Mouse (Mus musculus) liver, embryonic 13.5 days (tissue): ENCODE results near the gene Sergef. TPM values are rescaled to one million over a fixed set of nuclear protein-coding genes. Genes with fewer than 3 reads are reported as not detected.
A peak's percentile ranks its signal among the peaks of the same experiment; 100 is the strongest.

Experiments
- ATAC-seq: fragments of 200-750 bp; cut with Nextera tagmentation; 2 replicates; pipeline ENCODE4 v1.8.0; 2017; ENCODE audit warnings: low read depth, mild to moderate bottlenecking, moderate number of reproducible peaks, moderate library complexity
- DNase-seq: peaks from one replicate; pipeline ENCODE4 v3.0.0; 2022
- H3K27ac ChIP-seq: fragments of 300-500 bp; sonication (generic); 2 replicates; pipeline ENCODE4 v1.5.1; 2015; ENCODE audit warnings: moderate library complexity, mild to moderate bottlenecking, inconsistent platforms
- H3K27me3 ChIP-seq: fragments of 300-500 bp; sonication (generic); 2 replicates; pipeline ENCODE4 v1.6.1; 2015; ENCODE audit warnings: mild to moderate bottlenecking, inconsistent platforms
- H3K36me3 ChIP-seq: fragments of 300-500 bp; sonication (generic); 2 replicates; pipeline ENCODE4 v1.6.1; 2015; ENCODE audit warnings: mild to moderate bottlenecking, inconsistent platforms
- H3K4me1 ChIP-seq: fragments of 300-500 bp; sonication (generic); replicated peaks from 2 replicates; pipeline ENCODE4 v1.6.1; 2015; ENCODE audit warnings: inconsistent platforms
- H3K4me2 ChIP-seq: fragments of 300-500 bp; sonication (generic); 2 replicates; pipeline ENCODE4 v1.6.1; 2015; ENCODE audit warnings: inconsistent platforms, mild to moderate bottlenecking, moderate library complexity
- H3K4me3 ChIP-seq: fragments of 300-500 bp; sonication (generic); replicated peaks from 2 replicates; pipeline ENCODE4 v1.5.1; 2015; ENCODE audit warnings: mild to moderate bottlenecking, inconsistent platforms
- H3K9ac ChIP-seq: fragments of 300-500 bp; sonication (generic); 2 replicates; pipeline ENCODE4 v1.6.1; 2015; ENCODE audit warnings: mild to moderate bottlenecking, inconsistent platforms
- H3K9me3 ChIP-seq: fragments of 300-500 bp; sonication (generic); replicated peaks from 2 replicates; pipeline ENCODE4 v1.6.1; 2016; ENCODE audit warnings: inconsistent platforms
- WGBS: fragments of 180-500 bp; shearing (Covaris S2); methylation state at CpG from one replicate; pipeline ENCODE4 v1.1.7; 2015; ENCODE audit not compliant: insufficient replicate concordance; 5-methylcytosine and 5-hydroxymethylcytosine counted together
- polyA plus RNA-seq: library from polyadenylated mRNA; unstranded; fragments of >200 nt; fragmentation: Nextera tagmentation; extraction: Ambion mirVana; gene quantifications from 2 replicates; pipeline ENCODE4 v1.2.1, GENCODE M21; 2015

The Sergef gene
- polyA plus RNA-seq, 1 experiment from 2014 or later: 7.5 TPM

DNA sequence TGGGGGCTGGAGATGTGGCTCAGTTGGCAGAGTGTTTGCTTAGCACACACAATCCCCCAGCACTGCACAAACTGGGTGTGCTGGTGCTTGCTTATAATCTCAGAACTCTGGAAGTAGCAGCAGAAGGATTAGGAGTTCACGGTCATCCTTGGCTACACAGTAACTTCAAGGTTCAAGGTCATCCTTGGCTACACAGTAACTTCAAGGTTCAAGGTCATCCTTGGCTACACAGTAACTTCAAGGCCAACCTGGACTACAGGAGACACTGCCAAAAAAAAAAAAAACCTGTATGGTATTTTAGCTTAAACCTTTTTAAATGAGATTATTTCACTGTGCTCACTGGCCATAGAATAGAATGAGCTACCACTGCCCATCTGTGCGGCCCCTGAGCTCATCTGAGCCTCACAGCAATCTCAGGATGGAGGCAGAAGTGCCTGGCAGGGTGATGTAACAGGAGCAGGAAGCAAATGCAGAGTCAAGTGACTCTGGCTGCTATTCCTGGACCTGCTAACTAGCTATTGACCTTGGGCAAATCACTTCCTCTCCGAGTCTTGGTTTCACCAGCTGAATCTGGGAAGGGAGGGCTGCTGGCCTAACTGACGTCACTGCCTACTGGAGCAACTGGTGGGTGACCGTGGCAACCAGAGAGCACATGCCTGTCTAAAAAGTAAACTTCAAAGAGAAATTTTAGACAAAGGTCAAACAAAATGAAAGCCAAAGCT lies 24.2 kb downstream of the Sergef start:
- no peaks in the 10 kb centered on the region for H3K27me3 ChIP-seq
- 46% methylated on average over 5 of the region's 5 CpGs for WGBS

DNA sequence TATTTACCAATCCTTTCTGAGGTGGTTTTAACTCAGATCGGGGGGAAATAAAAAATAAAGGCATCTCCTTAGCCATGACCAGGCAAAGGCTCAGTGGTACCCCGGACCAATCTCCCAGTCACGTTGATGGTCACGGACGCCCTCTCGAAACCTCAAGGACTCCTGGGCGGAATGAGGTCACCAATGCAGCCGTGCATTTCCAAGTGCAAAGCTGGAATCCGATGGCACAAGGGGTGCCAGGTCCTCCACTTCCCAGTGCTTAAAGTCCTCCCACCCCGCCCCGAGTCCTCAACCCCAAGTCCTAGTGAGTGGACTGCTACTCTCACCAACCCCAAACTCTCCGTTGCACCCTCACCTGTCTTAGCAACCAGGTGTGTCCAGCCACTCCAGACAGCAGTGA lies 25.3 kb downstream of the Sergef start:
- no peaks in the 10 kb centered on the region for H3K36me3 ChIP-seq
- H3K27ac ChIP-seq: no peak overlapping the region
- no peak overlapping the region for H3K9ac ChIP-seq
- peaks cover 7% of the 10 kb centered on the region; the same call in 1 of the 2 replicates for H3K4me1 ChIP-seq
- WGBS: 84% methylated on average over 12 of the region's 12 CpGs
- no peaks in the 10 kb centered on the region for H3K9me3 ChIP-seq
- H3K4me2 ChIP-seq: no peak overlapping the region
- H3K27me3 ChIP-seq: no peaks in the 10 kb centered on the region
- H3K4me3 ChIP-seq: no peak overlapping the region
- DNase-seq (no peak), ATAC-seq (no peak)

More for the DNA sequence above, 24.2 kb downstream of the Sergef start:
- Histone ChIP-seq H3K4me2 (no peak overlapping the region), H3K9ac (no peak overlapping the region), H3K4me1 (peaks cover 7% of the 10 kb centered on the region; the same call in 1 of the 2 replicates), H3K36me3 (0 out of 2 replicates have a peak, but pooled peaks cover under 1% of the 10 kb centered on the region), H3K27ac (no peak overlapping the region), H3K4me3 (no peak overlapping the region), H3K9me3 (no peaks in the 10 kb centered on the region)
- DNase-seq (no peak), ATAC-seq (peak; percentile 9; the same call in 1 of the 2 replicates)

- 81% methylated on average over 10 of the region's 10 CpGs for WGBS
Measured at GRCm38 (mm10) chr7:46613091-46613490, 26.5 kb downstream of the Sergef start.

DNA sequence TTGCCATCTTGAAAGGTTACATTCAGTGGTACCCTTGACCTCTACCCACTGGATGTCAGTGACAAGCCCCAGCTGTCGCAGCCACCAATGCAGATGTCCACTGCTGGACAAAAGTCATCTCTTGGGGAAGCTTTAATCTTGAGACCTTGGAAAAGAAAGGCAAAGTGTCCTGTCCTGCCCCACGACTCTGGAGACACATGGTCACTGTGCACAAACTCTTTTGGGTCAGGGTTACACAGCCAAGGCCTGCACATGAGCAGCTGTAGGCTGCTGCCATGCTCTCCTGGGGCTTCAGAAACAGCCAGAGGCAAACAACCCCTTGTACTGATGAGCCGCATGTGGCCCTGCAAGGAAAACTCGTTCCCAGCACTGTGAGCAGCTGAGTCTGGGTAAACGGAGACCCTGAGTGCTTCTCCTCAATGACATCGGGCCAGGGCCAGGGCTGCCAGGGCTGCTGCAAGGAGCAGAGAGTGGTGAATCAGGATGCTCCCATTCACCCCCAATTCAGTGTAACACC lies 27.1 kb downstream of the Sergef start:
- no peaks in the 10 kb centered on the region for H3K27me3 ChIP-seq
- H3K9ac ChIP-seq: no peak overlapping the region
- 78% methylated on average over 6 of the region's 6 CpGs for WGBS
- H3K36me3 ChIP-seq: no peaks in the 10 kb centered on the region
- peaks cover 7% of the 10 kb centered on the region; the same call in 1 of the 2 replicates for H3K4me1 ChIP-seq
- no peak overlapping the region for H3K4me3 ChIP-seq
- ATAC-seq: no peak
- no peak overlapping the region for H3K27ac ChIP-seq
- H3K9me3 ChIP-seq: no peaks in the 10 kb centered on the region
- H3K4me2 ChIP-seq: no peak overlapping the region
- DNase-seq: no peak

More at GRCm38 (mm10) chr7:46613091-46613490, 26.5 kb downstream of the Sergef start:
- H3K27me3 ChIP-seq: no peaks in the 10 kb centered on the region
- no peak overlapping the region for H3K27ac ChIP-seq
- peaks cover 7% of the 10 kb centered on the region; the same call in 1 of the 2 replicates for H3K4me1 ChIP-seq
- ATAC-seq (no peak), DNase-seq (no peak)
- H3K36me3 ChIP-seq: no peaks in the 10 kb centered on the region
- H3K4me2 ChIP-seq: no peak overlapping the region
- H3K4me3 ChIP-seq: no peak overlapping the region
- no peaks in the 10 kb centered on the region for H3K9me3 ChIP-seq
- H3K9ac ChIP-seq: no peak overlapping the region

DNA sequence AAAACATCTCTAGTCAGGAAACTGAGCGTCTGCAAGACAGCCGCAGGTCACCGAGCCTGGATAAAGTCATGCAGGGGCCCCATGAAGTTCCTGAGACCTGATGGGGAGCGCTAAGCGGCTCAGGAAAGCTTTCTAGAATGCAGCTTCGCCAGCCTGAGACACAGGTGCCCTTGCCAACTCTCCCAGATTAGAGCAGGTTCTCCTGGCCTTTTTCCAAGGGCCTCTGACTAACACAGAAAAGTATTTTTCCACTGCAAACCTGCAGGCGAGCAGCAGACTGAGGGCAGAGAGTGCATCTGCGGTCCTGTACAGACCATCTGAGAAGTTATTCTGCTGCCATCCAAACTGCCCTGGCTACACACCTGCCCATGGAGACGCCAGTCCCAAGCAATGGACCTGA lies 27.6 kb downstream of the Sergef start:
- Histone ChIP-seq H3K4me3 (no peak overlapping the region), H3K4me2 (no peak overlapping the region), H3K9ac (no peak overlapping the region), H3K27me3 (no peaks in the 10 kb centered on the region), H3K27ac (no peak overlapping the region), H3K9me3 (no peaks in the 10 kb centered on the region), H3K36me3 (no peaks in the 10 kb centered on the region), H3K4me1 (peaks cover 7% of the 10 kb centered on the region; the same call in 1 of the 2 replicates)
- WGBS: 80% methylated on average over 9 of the region's 9 CpGs
- no peak for DNase-seq
- no peak for ATAC-seq

- no peak for DNase-seq
- no peaks in the 10 kb centered on the region for H3K9me3 ChIP-seq
- no peak overlapping the region for H3K27ac ChIP-seq
- H3K4me2 ChIP-seq: no peak overlapping the region
- no peak for ATAC-seq
- no peak overlapping the region for H3K9ac ChIP-seq
- H3K4me1 ChIP-seq: no peaks in the 10 kb centered on the region
- H3K27me3 ChIP-seq: no peaks in the 10 kb centered on the region
- 71% methylated on average over 4 of the region's 4 CpGs for WGBS
- H3K4me3 ChIP-seq: no peak overlapping the region
- no peaks in the 10 kb centered on the region for H3K36me3 ChIP-seq
Measured at GRCm38 (mm10) chr7:46609317-46609716, 30.3 kb downstream of the Sergef start.

- H3K9ac ChIP-seq: no peak overlapping the region
- no peak for DNase-seq
- ATAC-seq: no peak
- H3K4me2 ChIP-seq: no peak overlapping the region
- H3K27ac ChIP-seq: no peak overlapping the region
- no peaks in the 10 kb centered on the region for H3K36me3 ChIP-seq
- H3K9me3 ChIP-seq: no peaks in the 10 kb centered on the region
- H3K27me3 ChIP-seq: no peaks in the 10 kb centered on the region
- H3K4me3 ChIP-seq: no peak overlapping the region
- H3K4me1 ChIP-seq: no peaks in the 10 kb centered on the region
- 43% methylated on average over 11 of the region's 11 CpGs for WGBS
Measured at GRCm38 (mm10) chr7:46607428-46608055, 32.1 kb downstream of the Sergef start.

DNA sequence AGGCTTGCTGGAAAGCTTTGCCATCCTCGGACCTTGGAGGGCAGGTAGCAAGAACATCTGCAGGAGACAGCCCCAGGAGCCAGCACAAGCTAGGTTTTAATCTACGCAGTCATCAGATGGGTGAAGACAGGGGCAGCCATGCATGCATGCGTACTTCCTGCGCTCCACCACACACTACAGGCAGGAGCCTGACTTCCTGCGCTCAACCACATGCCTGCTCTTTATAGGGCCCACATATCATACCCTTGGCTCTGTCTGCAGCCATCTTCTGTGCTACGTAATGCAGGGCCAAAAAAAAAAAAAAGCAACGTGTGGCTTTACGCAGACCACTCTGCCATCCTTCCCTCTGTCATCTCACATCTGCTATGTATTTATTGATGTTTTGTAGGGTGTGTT lies 32.6 kb downstream of the Sergef start:
- DNase-seq: no peak
- Histone ChIP-seq H3K36me3 (no peaks in the 10 kb centered on the region), H3K9ac (no peak overlapping the region), H3K9me3 (no peaks in the 10 kb centered on the region), H3K27me3 (no peaks in the 10 kb centered on the region), H3K4me3 (no peak overlapping the region), H3K4me2 (no peak overlapping the region), H3K4me1 (no peaks in the 10 kb centered on the region), H3K27ac (no peak overlapping the region)
- ATAC-seq: no peak
- 51% methylated on average over 8 of the region's 8 CpGs for WGBS

DNA sequence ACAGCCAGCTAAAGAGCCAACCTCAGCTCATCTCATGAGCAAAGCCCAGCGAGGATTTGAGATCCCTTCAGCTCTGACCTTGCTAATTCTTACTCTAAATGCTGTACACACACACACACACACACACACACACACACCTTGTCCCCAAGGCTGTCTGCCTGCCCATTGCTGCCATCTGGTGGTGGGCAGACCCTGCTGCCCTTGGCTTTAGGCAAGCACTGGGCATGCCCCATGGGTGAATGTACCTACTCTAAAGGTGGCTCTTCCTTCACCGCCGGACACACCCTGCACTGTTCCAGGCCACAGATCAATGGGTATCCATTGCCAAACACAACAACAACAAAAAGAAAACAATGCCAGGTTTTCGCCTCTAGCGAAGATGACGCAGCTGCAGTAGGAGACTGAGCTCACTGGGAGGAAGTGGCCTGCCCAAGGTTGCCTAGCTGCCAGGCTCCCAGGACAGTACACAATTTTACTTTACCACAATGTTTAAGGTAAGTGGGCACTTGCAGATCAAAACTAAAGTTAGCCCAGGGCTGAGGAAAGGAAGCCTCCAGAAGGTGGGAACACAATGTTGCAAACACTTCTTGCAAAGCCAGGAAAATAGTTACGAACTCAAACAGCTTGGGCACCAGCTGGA lies 33.1 kb downstream of the Sergef start:
- Histone ChIP-seq H3K27ac (no peak overlapping the region), H3K4me3 (no peak overlapping the region), H3K9me3 (no peaks in the 10 kb centered on the region), H3K27me3 (no peaks in the 10 kb centered on the region), H3K4me1 (no peaks in the 10 kb centered on the region), H3K9ac (no peak overlapping the region), H3K4me2 (no peak overlapping the region), H3K36me3 (no peaks in the 10 kb centered on the region)
- DNase-seq (peak; percentile 20), ATAC-seq (no peak)
- WGBS: 72% methylated on average over 7 of the region's 7 CpGs

DNA sequence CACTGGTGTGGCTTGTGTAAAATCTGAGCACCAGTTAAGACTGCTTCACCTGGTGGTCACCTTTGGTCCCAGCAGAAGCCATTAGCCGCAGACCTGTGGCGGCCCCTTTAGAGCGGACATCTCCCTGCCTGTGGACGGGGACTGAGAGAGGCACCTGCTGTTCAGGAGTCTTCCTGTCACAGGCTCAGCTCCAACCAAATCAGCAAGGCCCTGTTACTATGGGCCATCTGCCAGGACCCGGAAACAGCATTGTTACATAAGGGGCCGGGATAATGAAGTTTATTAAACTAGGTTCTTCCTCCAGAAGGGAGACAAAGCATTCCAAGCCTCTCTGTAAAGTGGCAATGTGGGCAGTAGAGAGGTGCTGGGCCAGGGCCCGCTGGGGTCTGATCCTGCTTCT lies 36.6 kb downstream of the Sergef start:
- Histone ChIP-seq H3K36me3 (no peaks in the 10 kb centered on the region), H3K4me2 (no peak overlapping the region), H3K27ac (no peak overlapping the region), H3K4me3 (no peak overlapping the region), H3K9ac (no peak overlapping the region), H3K27me3 (no peaks in the 10 kb centered on the region), H3K4me1 (no peaks in the 10 kb centered on the region), H3K9me3 (no peaks in the 10 kb centered on the region)
- DNase-seq (no peak), ATAC-seq (no peak)
- 84% methylated on average over 7 of the region's 7 CpGs for whole genome bisulfite sequencing

DNA sequence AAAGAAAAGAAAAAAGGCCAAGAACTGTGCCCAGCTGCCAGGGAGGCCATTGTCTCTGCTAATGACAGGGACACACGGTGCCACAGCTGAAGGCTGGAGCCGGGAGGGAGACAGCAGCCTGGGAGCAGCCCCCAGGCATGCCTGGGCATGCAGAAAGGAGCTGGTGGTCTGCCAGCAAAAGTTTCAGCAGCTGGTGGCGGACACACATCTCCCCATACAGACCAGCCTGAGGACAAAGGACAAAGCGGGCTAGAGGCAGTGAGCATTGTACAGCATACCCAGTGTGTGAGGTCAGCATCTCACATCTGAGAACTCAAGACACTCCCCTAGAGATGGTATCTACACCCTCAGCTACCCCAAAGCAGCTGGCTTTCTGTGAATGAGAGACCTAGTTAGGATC lies 37.5 kb downstream of the Sergef start:
- H3K9ac ChIP-seq: no peak overlapping the region
- DNase-seq: no peak

More for the DNA sequence above, 37.5 kb downstream of the Sergef start:
- H3K4me1 ChIP-seq: no peaks in the 10 kb centered on the region
- ATAC-seq: no peak
- WGBS: 67% methylated on average over 4 of the region's 4 CpGs
- H3K9me3 ChIP-seq: no peaks in the 10 kb centered on the region
- no peak overlapping the region for H3K4me3 ChIP-seq
- no peak overlapping the region for H3K4me2 ChIP-seq
- no peak overlapping the region for H3K27ac ChIP-seq
- no peaks in the 10 kb centered on the region for H3K36me3 ChIP-seq
- H3K27me3 ChIP-seq: no peaks in the 10 kb centered on the region
